Mouse (Mus musculus) ES-E14 (cell line): ENCODE data around the gene Papolb. TPM values are rescaled to one million over a fixed set of nuclear protein-coding genes. Genes with fewer than 3 reads are reported as not detected.

Source experiments
- DNase-seq: peaks from one replicate; pipeline ENCODE4 v3.0.0-alpha.2; 2013; ENCODE audit warnings: low read depth, low spot score
- H3K27ac ChIP-seq: 2 replicates; pipeline ENCODE4 v1.5.1; 2012; ENCODE audit warnings: low read depth, mild to moderate bottlenecking, low read length, moderate library complexity, mixed read lengths; ENCODE audit not compliant: poor library complexity, insufficient read depth, severe bottlenecking
- H3K36me3 ChIP-seq: 2 replicates; pipeline ENCODE4 v1.6.1; 2012; ENCODE audit warnings: mild to moderate bottlenecking, low read length, moderate library complexity, mixed read lengths; ENCODE audit not compliant: control insufficient read depth, poor library complexity, insufficient read depth, severe bottlenecking
- H3K4me1 ChIP-seq, 2 experiments: fragments of 150-350 bp in 1 of 2; sonication (generic) in 1 of 2; 2 replicates each; pipeline ENCODE4 v1.6.1; 2012; ENCODE audit warnings: low read length in 2 of 2, mild to moderate bottlenecking in 1 of 2, mixed read lengths in 1 of 2; ENCODE audit not compliant: control insufficient read depth in 2 of 2, insufficient read depth in 2 of 2, poor library complexity in 1 of 2
- H3K4me3 ChIP-seq, 2 experiments: fragments of 150-350 bp in 1 of 2; sonication (generic) in 1 of 2; 2 replicates each; pipeline ENCODE4 v1.5.1; 2012; ENCODE audit warnings: low read length in 2 of 2, low read depth in 1 of 2, mild to moderate bottlenecking in 1 of 2, mixed read lengths in 1 of 2; ENCODE audit not compliant: insufficient read depth in 1 of 2, poor library complexity in 1 of 2, severe bottlenecking in 1 of 2
- H3K9ac ChIP-seq: 2 replicates; pipeline ENCODE4 v1.6.1; 2012; ENCODE audit warnings: low read depth, mild to moderate bottlenecking, low read length, mixed read lengths; ENCODE audit not compliant: poor library complexity, insufficient read depth, severe bottlenecking
- H3K9me3 ChIP-seq: fragments of 150-350 bp; sonication (generic); 2 replicates; pipeline ENCODE4 v1.6.1; 2012; ENCODE audit warnings: low read depth, mild to moderate bottlenecking, low read length; ENCODE audit not compliant: control insufficient read depth, insufficient read depth
- CHD2 ChIP-seq: IDR thresholded peaks from 2 replicates; pipeline ENCODE4 v1.6.1; 2014; ENCODE audit warnings: mild to moderate bottlenecking, low read depth, low read length, inconsistent platforms
- HCFC1 ChIP-seq: IDR thresholded peaks from 2 replicates; pipeline ENCODE4 v1.6.1; 2012; ENCODE audit warnings: low read length, inconsistent platforms, borderline replicate concordance; ENCODE audit not compliant: insufficient read depth
- MAFK ChIP-seq: IDR thresholded peaks from 2 replicates; pipeline ENCODE4 v1.6.1; 2014; ENCODE audit warnings: mild to moderate bottlenecking, low read depth, low read length, inconsistent platforms; ENCODE audit not compliant: insufficient read depth
- ZC3H11A ChIP-seq: IDR thresholded peaks from 2 replicates; pipeline ENCODE4 v1.6.1; 2012; ENCODE audit warnings: low read depth, mild to moderate bottlenecking, inconsistent platforms, low read length, borderline replicate concordance
- ZNF384 ChIP-seq: IDR thresholded peaks from 2 replicates; pipeline ENCODE4 v1.6.1; 2012; ENCODE audit warnings: low read depth, low read length, inconsistent platforms
- in situ Hi-C, 2 experiments: fragments of 600-800 bp; cut with MboI; formaldehyde crosslinking; loops; one replicate each; pipeline ENCODE4 v1.15.1; 2025; ENCODE audit warnings: low sequenced_read_pairs in 2 of 2, inconsistent platforms in 1 of 2; ENCODE audit not compliant: unreplicated experiment in 2 of 2
- total RNA-seq: library from RNA; depleted of rRNA; stranded (reverse); fragments of 300-350 nt; gene quantifications from 2 replicates; pipeline ENCODE4 v1.2.3, GENCODE M21; 2012

Papolb gene
- total RNA-seq, 1 experiment = 3.5 TPM

GRCm38 (mm10) chr5:142560261-142560660 is 30.4 kb upstream of the Papolb start:
- H3K36me3 ChIP-seq = no peaks in the 10 kb centered on the region
- DNase-seq = no peak
- in situ Hi-C loops = no loop called here
- H3K9ac ChIP-seq = no peak overlapping the region
- no peak for TF ChIP-seq ZNF384
- TF ChIP-seq HCFC1 = no peak
- no peak overlapping the region for H3K4me3 ChIP-seq
- peaks cover 0 to 8% of the 10 kb centered on the region in 2 experiments; a peak in 1 of 4 replicates for H3K4me1 ChIP-seq
- peaks cover 1% of the 10 kb centered on the region; the same call in 1 of the 2 replicates for H3K9me3 ChIP-seq
- H3K27ac ChIP-seq = no peak overlapping the region

GRCm38 (mm10) chr5:142557397-142558067 is 27.7 kb upstream of the Papolb start:
- DNase-seq = no peak
- in situ Hi-C loops = no loop called here

GRCm38 (mm10) chr5:142556721-142557120 is 26.8 kb upstream of the Papolb start:
- peaks cover 1% of the 10 kb centered on the region; the same call in 1 of the 2 replicates for H3K9me3 ChIP-seq
- no peak for DNase-seq
- in situ Hi-C loops = no loop called here
- no peak overlapping the region for H3K27ac ChIP-seq
- H3K4me3 ChIP-seq = no peak overlapping the region
- H3K4me1 ChIP-seq = peaks cover 0 to 8% of the 10 kb centered on the region in 2 experiments; a peak in 1 of 4 replicates
- H3K9ac ChIP-seq = no peak overlapping the region
- no peaks in the 10 kb centered on the region for H3K36me3 ChIP-seq
- TF ChIP-seq HCFC1 = no peak
- TF ChIP-seq CHD2 = no peak
- no peak for TF ChIP-seq MAFK
- TF ChIP-seq ZNF384 = no peak
- no peak for TF ChIP-seq ZC3H11A

More at GRCm38 (mm10) chr5:142557397-142558067, 27.7 kb upstream of the Papolb start:
- H3K27ac ChIP-seq = no peak overlapping the region
- H3K36me3 ChIP-seq = no peaks in the 10 kb centered on the region
- peaks cover 0 to 8% of the 10 kb centered on the region in 2 experiments; a peak in 1 of 4 replicates for H3K4me1 ChIP-seq
- H3K4me3 ChIP-seq = no peak overlapping the region
- TF ChIP-seq ZC3H11A (no peak), ZNF384 (no peak), HCFC1 (no peak), CHD2 (no peak), MAFK (no peak)
- peaks cover 1% of the 10 kb centered on the region; the same call in 1 of the 2 replicates for H3K9me3 ChIP-seq
- H3K9ac ChIP-seq = no peak overlapping the region

GRCm38 (mm10) chr5:142555866-142556265 is 26.0 kb upstream of the Papolb start:
- H3K4me1 ChIP-seq = peaks cover 0 to 4% of the 10 kb centered on the region in 2 experiments; a peak in 1 of 4 replicates
- H3K36me3 ChIP-seq = no peaks in the 10 kb centered on the region
- TF ChIP-seq CHD2 (no peak), HCFC1 (no peak), ZC3H11A (no peak), ZNF384 (no peak), MAFK (no peak)
- no peak overlapping the region for H3K27ac ChIP-seq
- in situ Hi-C loops = no loop called here
- H3K9me3 ChIP-seq = peaks cover 1% of the 10 kb centered on the region; the same call in 1 of the 2 replicates
- no peak overlapping the region for H3K9ac ChIP-seq
- DNase-seq = no peak
- H3K4me3 ChIP-seq = no peak overlapping the region
